Mouse (Mus musculus) lung, postnatal 0 days (tissue): ENCODE data around the gene Ces1f.

Experiments
- CTCF ChIP-seq: IDR thresholded peaks from 2 replicates; pipeline ENCODE4 v1.5.1; 2016; ENCODE audit warnings: antibody characterized with exemption, mild to moderate bottlenecking
- EP300 ChIP-seq: IDR thresholded peaks from 2 replicates; pipeline ENCODE4 v1.6.1; 2016; ENCODE audit warnings: antibody characterized with exemption, mild to moderate bottlenecking, control low read depth

GRCm38 (mm10) chr8:93273321-93273720, 6.2 kb downstream of the Ces1f start:
- TF ChIP-seq CTCF: no peak
- no peak for TF ChIP-seq EP300
